Mouse (Mus musculus) limb, embryonic 12.5 days (tissue): ENCODE data around the gene Rprml. TPM values are rescaled to one million over a fixed set of nuclear protein-coding genes. Genes with fewer than 3 reads are reported as not detected.
A peak's percentile ranks its signal among the peaks of the same experiment; 100 is the strongest.

ENCODE experiments used
- ATAC-seq: fragments of 200-750 bp; cut with Nextera tagmentation; 2 replicates; pipeline ENCODE4 v1.8.0; 2017; ENCODE audit warnings: low read depth, moderate TSS enrichment; ENCODE audit not compliant: insufficient number of reproducible peaks, insufficient read depth, low FRiP score, low TSS enrichment
- H3K27ac ChIP-seq: fragments of 300-500 bp; sonication (generic); 2 replicates; pipeline ENCODE4 v1.5.1; 2016; ENCODE audit warnings: mild to moderate bottlenecking, moderate library complexity
- H3K27me3 ChIP-seq: fragments of 300-500 bp; sonication (generic); 2 replicates; pipeline ENCODE4 v1.6.1; 2016; ENCODE audit warnings: mild to moderate bottlenecking, moderate library complexity
- H3K36me3 ChIP-seq: fragments of 300-500 bp; sonication (generic); 2 replicates; pipeline ENCODE4 v1.6.1; 2016; ENCODE audit warnings: mild to moderate bottlenecking, moderate library complexity
- H3K4me1 ChIP-seq: fragments of 300-500 bp; sonication (generic); replicated peaks from 2 replicates; pipeline ENCODE4 v1.6.1; 2016
- H3K4me2 ChIP-seq: fragments of 300-500 bp; sonication (generic); 2 replicates; pipeline ENCODE4 v1.6.1; 2016; ENCODE audit warnings: mild to moderate bottlenecking, moderate library complexity
- H3K4me3 ChIP-seq: fragments of 300-500 bp; sonication (generic); replicated peaks from 2 replicates; pipeline ENCODE4 v1.5.1; 2016; ENCODE audit warnings: mild to moderate bottlenecking
- H3K9ac ChIP-seq: fragments of 300-500 bp; sonication (generic); replicated peaks from 2 replicates; pipeline ENCODE4 v1.6.1; 2016; ENCODE audit warnings: mild to moderate bottlenecking, moderate library complexity
- H3K9me3 ChIP-seq: fragments of 300-500 bp; sonication (generic); 2 replicates; pipeline ENCODE4 v1.6.1; 2016; ENCODE audit warnings: mild to moderate bottlenecking, moderate library complexity
- WGBS: fragments of 180-500 bp; shearing (Covaris S2); methylation state at CpG from one replicate; pipeline ENCODE4 v1.1.7; 2016; 5-methylcytosine and 5-hydroxymethylcytosine counted together
- polyA plus RNA-seq: library from polyadenylated mRNA; unstranded; fragments of >200 nt; fragmentation: Nextera tagmentation; extraction: Ambion mirVana; gene quantifications from 2 replicates; pipeline ENCODE4 v1.2.1, GENCODE M21; 2016

Gene Rprml
- not detected in 2 replicates for polyA plus RNA-seq

- H3K9ac ChIP-seq: peak within 1 kb of the TSS; percentile 18; the same call in 1 of the 2 replicates
- H3K4me1 ChIP-seq: peaks cover 31% of the 10 kb centered on the region
- H3K27ac ChIP-seq: no peak within 1 kb of the TSS
- no peaks in the 10 kb centered on the region for H3K9me3 ChIP-seq
- H3K36me3 ChIP-seq: no peaks in the 10 kb centered on the region
- peaks cover 81% of the 10 kb centered on the region for H3K27me3 ChIP-seq
- ATAC-seq: no peak
- WGBS: 2% methylated on average over 68 of the region's 71 CpGs
- peak within 1 kb of the TSS; percentile 76 for H3K4me2 ChIP-seq
- H3K4me3 ChIP-seq: peak within 1 kb of the TSS; percentile 43
These were observed at the start of gene Rprml for GRCm38 (mm10) chr11:103649301-103649982. Gene Rprml, plus strand, starts transcription at chr11:103649570.

GRCm38 (mm10) chr11:103606611-103607010, 42.8 kb upstream of the Rprml start:
- WGBS: 61% methylated on average over 5 of the region's 5 CpGs
- no peak overlapping the region for H3K27ac ChIP-seq
- no peak overlapping the region for H3K9ac ChIP-seq
- H3K4me3 ChIP-seq: no peak overlapping the region
- no peak overlapping the region for H3K4me2 ChIP-seq
- H3K27me3 ChIP-seq: no peaks in the 10 kb centered on the region
- no peaks in the 10 kb centered on the region for H3K4me1 ChIP-seq
- H3K36me3 ChIP-seq: no peaks in the 10 kb centered on the region
- H3K9me3 ChIP-seq: no peaks in the 10 kb centered on the region
- ATAC-seq: no peak

DNA sequence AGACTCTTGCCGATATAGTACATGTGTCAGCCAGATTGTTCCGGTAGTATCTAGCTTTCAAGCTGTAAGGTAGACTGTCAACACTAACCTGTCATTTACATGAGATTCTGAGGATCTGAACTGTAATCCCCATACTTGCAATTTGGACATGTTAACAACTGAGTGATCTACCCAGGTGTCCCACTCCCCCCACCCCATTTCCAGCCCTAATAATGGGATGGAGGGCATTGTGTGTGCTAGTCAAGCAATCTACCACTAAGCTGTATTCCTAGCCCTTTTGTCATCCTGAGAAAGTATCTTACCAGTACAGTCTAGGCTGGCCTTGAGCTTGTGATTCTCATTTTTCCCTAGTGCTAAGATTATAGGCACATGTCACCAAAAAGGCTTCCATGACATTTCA, 38.6 kb upstream of the Rprml start:
- WGBS: 90% methylated on average over 2 of the region's 2 CpGs
- no peaks in the 10 kb centered on the region for H3K9me3 ChIP-seq
- no peak for ATAC-seq
- no peak overlapping the region for H3K4me2 ChIP-seq
- no peaks in the 10 kb centered on the region for H3K36me3 ChIP-seq
- H3K4me3 ChIP-seq: no peak overlapping the region
- H3K9ac ChIP-seq: no peak overlapping the region
- H3K27me3 ChIP-seq: no peaks in the 10 kb centered on the region
- no peaks in the 10 kb centered on the region for H3K4me1 ChIP-seq
- no peak overlapping the region for H3K27ac ChIP-seq

GRCm38 (mm10) chr11:103621040-103621439, 28.3 kb upstream of the Rprml start, which contains the start of gene Gm884:
Gene Gm884, minus strand, starts transcription at chr11:103621140.
- WGBS: 82% methylated on average over 9 of the region's 9 CpGs
- H3K4me2 ChIP-seq: no peak within 1 kb of the TSS
- H3K4me3 ChIP-seq: no peak within 1 kb of the TSS
- H3K36me3 ChIP-seq: no peaks in the 10 kb centered on the region
- no peak within 1 kb of the TSS for H3K9ac ChIP-seq
- no peaks in the 10 kb centered on the region for H3K4me1 ChIP-seq
- no peaks in the 10 kb centered on the region for H3K9me3 ChIP-seq
- no peak within 1 kb of the TSS for H3K27ac ChIP-seq
- no peak for ATAC-seq
- no peaks in the 10 kb centered on the region for H3K27me3 ChIP-seq

- Histone ChIP-seq H3K9me3 (no peaks in the 10 kb centered on the region), H3K4me2 (no peak overlapping the region), H3K36me3 (no peaks in the 10 kb centered on the region), H3K27me3 (no peaks in the 10 kb centered on the region; the same call in 1 of the 2 replicates), H3K4me1 (no peaks in the 10 kb centered on the region), H3K4me3 (no peak overlapping the region), H3K9ac (no peak overlapping the region), H3K27ac (no peak overlapping the region)
- 80% methylated on average over 23 of the region's 23 CpGs for WGBS
- no peak for ATAC-seq
These were observed 21.9 kb upstream of the Rprml start for GRCm38 (mm10) chr11:103627453-103627852.

GRCm38 (mm10) chr11:103634806-103635205, 14.6 kb upstream of the Rprml start:
- no peaks in the 10 kb centered on the region for H3K9me3 ChIP-seq
- peaks cover 30% of the 10 kb centered on the region for H3K27me3 ChIP-seq
- no peak overlapping the region for H3K4me2 ChIP-seq
- no peaks in the 10 kb centered on the region for H3K36me3 ChIP-seq
- H3K4me1 ChIP-seq: no peaks in the 10 kb centered on the region
- no peak for ATAC-seq
- no peak overlapping the region for H3K4me3 ChIP-seq
- no peak overlapping the region for H3K9ac ChIP-seq
- H3K27ac ChIP-seq: no peak overlapping the region
- WGBS: 82% methylated on average over 7 of the region's 7 CpGs

GRCm38 (mm10) chr11:103635481-103635880, 13.9 kb upstream of the Rprml start:
- no peak overlapping the region for H3K27ac ChIP-seq
- no peak overlapping the region for H3K4me2 ChIP-seq
- no peak for ATAC-seq
- H3K9me3 ChIP-seq: no peaks in the 10 kb centered on the region
- 83% methylated on average over 3 of the region's 3 CpGs for WGBS
- H3K36me3 ChIP-seq: no peaks in the 10 kb centered on the region
- peaks cover 35% of the 10 kb centered on the region for H3K27me3 ChIP-seq
- H3K9ac ChIP-seq: no peak overlapping the region
- no peaks in the 10 kb centered on the region for H3K4me1 ChIP-seq
- H3K4me3 ChIP-seq: no peak overlapping the region

DNA sequence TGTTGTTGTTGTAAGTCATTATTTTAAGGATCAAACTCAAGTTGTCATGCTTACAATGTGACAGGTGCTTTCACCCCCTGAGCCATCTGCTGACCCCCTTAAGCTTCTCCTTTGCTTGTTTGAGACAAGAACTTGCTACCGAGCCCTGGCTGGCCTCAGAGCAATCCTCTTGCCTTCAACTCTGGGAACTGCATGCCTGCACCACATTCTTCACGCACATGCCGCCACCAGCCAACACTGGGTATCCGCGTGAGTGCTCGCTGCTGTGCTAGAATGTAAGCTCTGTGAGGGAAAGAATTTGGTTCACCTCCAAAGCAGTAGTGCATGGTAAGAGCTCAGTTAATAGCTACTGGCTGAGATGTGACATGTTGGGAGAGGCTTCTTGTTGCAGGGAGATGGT, 13.1 kb upstream of the Rprml start:
- Histone ChIP-seq H3K4me3 (no peak overlapping the region), H3K27me3 (peaks cover 42% of the 10 kb centered on the region), H3K4me2 (no peak overlapping the region), H3K4me1 (no peaks in the 10 kb centered on the region), H3K9me3 (no peaks in the 10 kb centered on the region), H3K27ac (no peak overlapping the region), H3K36me3 (no peaks in the 10 kb centered on the region), H3K9ac (no peak overlapping the region)
- WGBS: 72% methylated on average over 6 of the region's 6 CpGs
- no peak for ATAC-seq

- peak within 1 kb of the TSS; percentile 21; the same call in 1 of the 2 replicates for H3K4me2 ChIP-seq
- no peaks in the 10 kb centered on the region for H3K4me1 ChIP-seq
- H3K9ac ChIP-seq: no peak within 1 kb of the TSS
- H3K27me3 ChIP-seq: peaks cover 42% of the 10 kb centered on the region
- H3K36me3 ChIP-seq: no peaks in the 10 kb centered on the region
- 72% methylated on average over 3 of the region's 3 CpGs for WGBS
- H3K4me3 ChIP-seq: no peak within 1 kb of the TSS
- no peaks in the 10 kb centered on the region for H3K9me3 ChIP-seq
- ATAC-seq: no peak
- no peak within 1 kb of the TSS for H3K27ac ChIP-seq
These were observed 10.6 kb upstream of the Rprml start, which contains the start of gene Lyzl6 for GRCm38 (mm10) chr11:103638790-103639189. Gene Lyzl6, minus strand, starts transcription at chr11:103638890.

GRCm38 (mm10) chr11:103639407-103639946, 9.9 kb upstream of the Rprml start:
- no peak for ATAC-seq
- peak overlapping the region; percentile 21; the same call in 1 of the 2 replicates for H3K4me2 ChIP-seq
- WGBS: 3% methylated on average over 10 of the region's 10 CpGs

GRCm38 (mm10) chr11:103643211-103643610, 6.2 kb upstream of the Rprml start:
- H3K9me3 ChIP-seq: no peaks in the 10 kb centered on the region
- peaks cover 13% of the 10 kb centered on the region for H3K4me1 ChIP-seq
- no peak overlapping the region for H3K27ac ChIP-seq
- H3K9ac ChIP-seq: no peak overlapping the region
- H3K4me2 ChIP-seq: no peak overlapping the region
- no peak for ATAC-seq
- peaks cover 43% of the 10 kb centered on the region for H3K27me3 ChIP-seq
- 42% methylated on average over 9 of the region's 9 CpGs for WGBS
- H3K36me3 ChIP-seq: no peaks in the 10 kb centered on the region
- H3K4me3 ChIP-seq: no peak overlapping the region

More at GRCm38 (mm10) chr11:103639407-103639946, 9.9 kb upstream of the Rprml start:
- no peak overlapping the region for H3K4me3 ChIP-seq
- peaks cover 42% of the 10 kb centered on the region for H3K27me3 ChIP-seq
- no peaks in the 10 kb centered on the region for H3K9me3 ChIP-seq
- H3K36me3 ChIP-seq: no peaks in the 10 kb centered on the region
- H3K27ac ChIP-seq: no peak overlapping the region
- no peaks in the 10 kb centered on the region for H3K4me1 ChIP-seq
- no peak overlapping the region for H3K9ac ChIP-seq
